Mouse (Mus musculus): Measurements from ENCODE around the gene Mapkapk3. TPM values are rescaled to one million over a fixed set of nuclear protein-coding genes. Genes with fewer than 3 reads are reported as not detected.
A peak's percentile ranks its signal among the peaks of the same experiment; 100 is the strongest.

The Mapkapk3 gene
- polyA plus RNA-seq, 1 experiment from 2014 or later: 2.6 TPM

- H3K9me3 ChIP-seq: no peaks in the 10 kb centered on the region
- no peak overlapping the region for H3K27ac ChIP-seq (replicated peaks)
- peaks cover 12% of the 10 kb centered on the region for H3K36me3 ChIP-seq
- H3K4me3 ChIP-seq: peak overlapping the region; percentile 66
- no peak for ATAC-seq (ENCODE audit: low FRiP score, low read depth)
- H3K4me1 ChIP-seq: peaks cover 15% of the 10 kb centered on the region; the same call in 1 of the 2 replicates
- peak overlapping the region; percentile 92 for H3K4me2 ChIP-seq (replicated peaks)
- H3K27me3 ChIP-seq: peaks cover 28% of the 10 kb centered on the region
- H3K9ac ChIP-seq (replicated peaks): no peak overlapping the region; the same call in 1 of the 2 replicates
- 86% methylated on average over 4 of the region's 4 CpGs for WGBS
Measured at GRCm38 (mm10) chr9:107297658-107298057, 8.0 kb upstream of the Mapkapk3 start.

DNA sequence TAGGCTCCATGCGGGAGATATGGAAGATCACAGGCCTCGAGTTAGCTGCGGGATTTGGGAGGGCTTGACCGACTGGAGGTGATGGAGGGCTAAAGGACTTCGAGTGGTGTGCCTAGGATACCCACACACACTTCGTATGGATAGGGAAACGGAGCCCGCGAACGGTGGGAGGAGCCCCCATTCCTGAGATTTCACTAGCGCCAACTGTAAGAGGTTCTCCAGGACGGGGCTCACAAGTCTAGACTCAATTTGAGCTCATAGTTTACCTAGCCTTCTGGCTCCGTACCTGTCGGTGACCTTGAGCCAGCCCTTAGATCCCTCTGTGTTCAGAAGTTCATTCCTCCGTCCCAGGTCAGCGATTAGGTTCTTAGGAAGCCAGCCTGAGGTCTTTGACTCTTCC, 7.4 kb upstream of the Mapkapk3 start:
- ATAC-seq (ENCODE audit: low FRiP score, low read depth): peak; percentile 8; the same call in 1 of the 2 replicates
- no peaks in the 10 kb centered on the region for H3K9me3 ChIP-seq
- peaks cover 15% of the 10 kb centered on the region; the same call in 1 of the 2 replicates for H3K4me1 ChIP-seq
- WGBS: 16% methylated on average over 16 of the region's 16 CpGs
- peaks cover 33% of the 10 kb centered on the region for H3K27me3 ChIP-seq
- peaks cover 12% of the 10 kb centered on the region for H3K36me3 ChIP-seq
- H3K4me2 ChIP-seq (replicated peaks): peak overlapping the region; percentile 92
- H3K4me3 ChIP-seq: peak overlapping the region; percentile 66
- no peak overlapping the region for H3K27ac ChIP-seq (replicated peaks)
- peak overlapping the region; percentile 63 for H3K9ac ChIP-seq (replicated peaks)

DNA sequence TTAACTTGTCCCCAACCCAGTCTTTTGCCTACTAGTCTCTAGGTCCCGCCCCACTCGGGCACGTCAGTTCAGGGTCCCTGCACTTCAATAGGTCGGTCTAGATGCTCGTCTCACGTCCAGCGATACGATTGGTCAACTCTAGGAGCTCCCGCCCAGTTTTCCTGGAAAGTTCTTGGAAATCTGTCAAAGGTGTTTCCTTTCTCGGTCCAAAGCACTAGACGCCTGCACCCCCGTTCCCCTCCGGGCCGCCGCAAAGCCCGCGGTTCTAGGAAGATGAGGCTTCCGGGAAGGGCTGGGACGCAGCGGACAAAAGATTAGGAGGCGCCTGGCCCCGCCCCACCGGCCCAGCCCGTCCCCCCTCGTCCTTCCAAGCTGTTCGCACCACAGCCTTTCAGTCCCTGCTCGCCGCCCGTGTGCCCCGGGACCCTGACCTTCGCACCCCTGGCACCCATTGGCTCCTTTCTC, 6.9 kb upstream of the Mapkapk3 start:
- WGBS: 0% methylated on average over 31 of the region's 31 CpGs
- ATAC-seq (ENCODE audit: low FRiP score, low read depth): peak; percentile 99
- peaks cover 33% of the 10 kb centered on the region for H3K27me3 ChIP-seq
- H3K9ac ChIP-seq (replicated peaks): peak overlapping the region; percentile 63
- peaks cover 11% of the 10 kb centered on the region for H3K36me3 ChIP-seq
- H3K4me2 ChIP-seq (replicated peaks): peak overlapping the region; percentile 92
- H3K27ac ChIP-seq (replicated peaks): no peak overlapping the region
- peaks cover 15% of the 10 kb centered on the region; the same call in 1 of the 2 replicates for H3K4me1 ChIP-seq
- H3K9me3 ChIP-seq: no peaks in the 10 kb centered on the region
- H3K4me3 ChIP-seq: peak overlapping the region; percentile 66

GRCm38 (mm10) chr9:107296041-107296440, 6.4 kb upstream of the Mapkapk3 start:
- Histone ChIP-seq H3K4me1 (peaks cover 15% of the 10 kb centered on the region; the same call in 1 of the 2 replicates), H3K4me2 (replicated peaks) (peak overlapping the region; percentile 92), H3K4me3 (peak overlapping the region; percentile 66), H3K36me3 (peaks cover 6% of the 10 kb centered on the region; the same call in 1 of the 2 replicates), H3K9ac (replicated peaks) (peak overlapping the region; percentile 43; the same call in 1 of the 2 replicates), H3K27ac (replicated peaks) (no peak overlapping the region), H3K9me3 (no peaks in the 10 kb centered on the region), H3K27me3 (peaks cover 33% of the 10 kb centered on the region)
- peak; percentile 68 for ATAC-seq (ENCODE audit: low FRiP score, low read depth)
- 7% methylated on average over 14 of the region's 14 CpGs for WGBS

GRCm38 (mm10) chr9:107296016-107296040, 6.2 kb upstream of the Mapkapk3 start, which contains the start of gene Cish:
Gene Cish, plus strand, starts transcription at chr9:107296026.
- H3K4me2 ChIP-seq (replicated peaks): peak within 1 kb of the TSS; percentile 92
- H3K27me3 ChIP-seq: peaks cover 33% of the 10 kb centered on the region
- H3K27ac ChIP-seq (replicated peaks): no peak within 1 kb of the TSS
- H3K4me1 ChIP-seq: peaks cover 15% of the 10 kb centered on the region; the same call in 1 of the 2 replicates
- no peak for ATAC-seq (ENCODE audit: low FRiP score, low read depth)
- H3K9me3 ChIP-seq: no peaks in the 10 kb centered on the region
- H3K36me3 ChIP-seq: peaks cover 4% of the 10 kb centered on the region; the same call in 1 of the 2 replicates
- H3K9ac ChIP-seq (replicated peaks): peak within 1 kb of the TSS; percentile 63
- H3K4me3 ChIP-seq: peak within 1 kb of the TSS; percentile 66

DNA sequence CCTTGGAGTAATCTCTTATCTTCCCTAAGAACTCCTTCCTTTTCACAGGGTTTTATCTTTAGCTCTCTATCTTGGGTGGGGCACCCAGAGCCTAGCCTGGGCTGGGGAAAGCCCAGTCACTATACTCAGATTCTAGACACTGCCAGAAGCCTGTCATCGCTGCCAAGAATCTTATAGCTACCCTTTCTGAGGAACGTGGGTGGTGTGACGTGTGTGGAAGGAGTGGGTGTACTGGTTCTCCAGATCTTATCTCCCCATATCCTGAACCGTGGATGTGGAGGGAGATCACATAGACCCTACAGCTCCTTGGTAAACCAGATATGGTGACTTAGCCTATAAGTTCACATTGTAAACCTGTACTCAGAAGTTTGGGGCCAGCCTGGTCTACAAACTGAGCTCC, 5.9 kb upstream of the Mapkapk3 start:
- Histone ChIP-seq H3K27ac (replicated peaks) (no peak overlapping the region), H3K4me3 (no peak overlapping the region), H3K27me3 (peaks cover 33% of the 10 kb centered on the region), H3K36me3 (peaks cover 2% of the 10 kb centered on the region; the same call in 1 of the 2 replicates), H3K4me1 (peaks cover 15% of the 10 kb centered on the region; the same call in 1 of the 2 replicates), H3K9ac (replicated peaks) (no peak overlapping the region), H3K4me2 (replicated peaks) (peak overlapping the region; percentile 92; the same call in 1 of the 2 replicates), H3K9me3 (no peaks in the 10 kb centered on the region)
- ATAC-seq (ENCODE audit: low FRiP score, low read depth): no peak
- WGBS: 85% methylated on average over 4 of the region's 4 CpGs

DNA sequence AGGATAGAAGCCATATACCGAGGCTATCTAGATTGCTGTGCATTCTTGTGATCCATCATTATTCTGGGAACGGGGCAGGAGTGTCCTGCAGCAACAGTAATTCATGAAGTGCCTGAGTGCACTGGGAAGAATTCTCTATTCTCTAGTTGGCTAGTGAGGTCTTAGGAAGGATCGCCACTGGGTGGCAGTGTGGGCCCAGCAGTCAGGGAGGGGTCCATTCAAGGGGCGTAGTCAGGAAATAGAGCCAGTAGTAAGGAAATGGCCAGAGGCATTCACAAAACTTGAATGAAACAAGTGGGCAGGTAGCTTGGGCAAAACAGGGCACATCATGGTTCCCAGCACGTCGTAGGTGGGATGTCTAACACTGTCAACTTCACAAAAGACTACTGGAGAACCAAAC, 4.6 kb upstream of the Mapkapk3 start:
- 5% methylated on average over 6 of the region's 6 CpGs for WGBS

GRCm38 (mm10) chr9:107290897-107291296, 1.2 kb upstream of the Mapkapk3 start:
- no peaks in the 10 kb centered on the region for H3K36me3 ChIP-seq
- no peak overlapping the region for H3K9ac ChIP-seq (replicated peaks)
- H3K4me2 ChIP-seq (replicated peaks): no peak overlapping the region
- H3K4me3 ChIP-seq: no peak overlapping the region
- no peaks in the 10 kb centered on the region for H3K9me3 ChIP-seq
- peaks cover 13% of the 10 kb centered on the region for H3K4me1 ChIP-seq
- H3K27me3 ChIP-seq: peaks cover 39% of the 10 kb centered on the region
- 26% methylated on average over 10 of the region's 10 CpGs for WGBS
- ATAC-seq (ENCODE audit: low FRiP score, low read depth): 0 out of 2 replicates have a peak, but pooled peaks have one; percentile 51
- no peak overlapping the region for H3K27ac ChIP-seq (replicated peaks)

More for the DNA sequence above, 4.6 kb upstream of the Mapkapk3 start:
- no peak overlapping the region for H3K27ac ChIP-seq (replicated peaks)
- no peak for ATAC-seq (ENCODE audit: low FRiP score, low read depth)
- H3K36me3 ChIP-seq: no peaks in the 10 kb centered on the region
- H3K4me1 ChIP-seq: peaks cover 24% of the 10 kb centered on the region
- H3K4me2 ChIP-seq (replicated peaks): no peak overlapping the region
- H3K27me3 ChIP-seq: peaks cover 39% of the 10 kb centered on the region
- no peak overlapping the region for H3K9ac ChIP-seq (replicated peaks)
- no peak overlapping the region for H3K4me3 ChIP-seq
- no peaks in the 10 kb centered on the region for H3K9me3 ChIP-seq

- H3K4me2 ChIP-seq (replicated peaks): peak overlapping the region; percentile 62
- H3K27me3 ChIP-seq: peaks cover 30% of the 10 kb centered on the region
- H3K4me1 ChIP-seq: peaks cover 11% of the 10 kb centered on the region
- WGBS: 37% methylated on average over 8 of the region's 8 CpGs
- H3K36me3 ChIP-seq: no peaks in the 10 kb centered on the region
- no peak overlapping the region for H3K9ac ChIP-seq (replicated peaks)
- ATAC-seq (ENCODE audit: low FRiP score, low read depth): no peak
- H3K27ac ChIP-seq (replicated peaks): no peak overlapping the region
- H3K4me3 ChIP-seq: peak overlapping the region; percentile 42
- H3K9me3 ChIP-seq: no peaks in the 10 kb centered on the region
Measured at GRCm38 (mm10) chr9:107288711-107289110, 966 bp downstream of the Mapkapk3 start.

- H3K27me3 ChIP-seq: peaks cover 25% of the 10 kb centered on the region
Measured at GRCm38 (mm10) chr9:107288105-107288650, 1.5 kb downstream of the Mapkapk3 start.

DNA sequence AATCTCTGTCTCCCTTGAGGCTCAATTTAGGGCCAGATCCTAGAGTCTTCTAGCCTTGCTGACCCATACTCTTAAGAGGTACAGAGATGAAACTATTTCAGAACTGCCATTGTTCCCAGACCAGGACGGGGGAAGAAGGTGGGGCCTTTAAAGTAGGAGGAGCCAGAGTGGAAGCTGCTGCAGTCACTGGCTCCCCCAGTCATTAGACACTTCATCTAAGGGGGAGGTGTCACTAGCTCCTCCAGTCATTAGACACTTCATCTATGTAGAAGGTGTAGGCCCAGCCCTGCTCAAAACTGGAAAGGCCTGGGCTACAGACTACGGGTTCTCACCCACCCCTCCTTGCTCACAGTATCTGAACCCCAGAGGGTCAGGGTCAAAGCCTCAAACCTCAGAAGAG, 2.4 kb downstream of the Mapkapk3 start:
- peaks cover 16% of the 10 kb centered on the region for H3K27me3 ChIP-seq
- WGBS: 68% methylated on average over 2 of the region's 2 CpGs

More at GRCm38 (mm10) chr9:107288105-107288650, 1.5 kb downstream of the Mapkapk3 start:
- no peak overlapping the region for H3K4me3 ChIP-seq
- H3K4me1 ChIP-seq: peaks cover 11% of the 10 kb centered on the region
- H3K9ac ChIP-seq (replicated peaks): no peak overlapping the region
- H3K4me2 ChIP-seq (replicated peaks): no peak overlapping the region
- WGBS: 90% methylated on average over 14 of the region's 14 CpGs
- ATAC-seq (ENCODE audit: low FRiP score, low read depth): no peak
- no peak overlapping the region for H3K27ac ChIP-seq (replicated peaks)
- no peaks in the 10 kb centered on the region for H3K9me3 ChIP-seq
- no peaks in the 10 kb centered on the region for H3K36me3 ChIP-seq

GRCm38 (mm10) chr9:107285009-107285408, 4.7 kb downstream of the Mapkapk3 start:
- Histone ChIP-seq H3K4me2 (replicated peaks) (no peak overlapping the region), H3K36me3 (no peaks in the 10 kb centered on the region), H3K4me1 (peaks cover 16% of the 10 kb centered on the region), H3K27me3 (peaks cover 17% of the 10 kb centered on the region), H3K9me3 (no peaks in the 10 kb centered on the region), H3K27ac (replicated peaks) (no peak overlapping the region), H3K9ac (replicated peaks) (no peak overlapping the region), H3K4me3 (no peak overlapping the region)
- no peak for ATAC-seq (ENCODE audit: low FRiP score, low read depth)
- WGBS: 17% methylated on average over 3 of the region's 3 CpGs

More for the DNA sequence above, 2.4 kb downstream of the Mapkapk3 start:
- no peak for ATAC-seq (ENCODE audit: low FRiP score, low read depth)
- Histone ChIP-seq H3K4me2 (replicated peaks) (no peak overlapping the region), H3K36me3 (no peaks in the 10 kb centered on the region), H3K4me1 (peaks cover 11% of the 10 kb centered on the region), H3K27ac (replicated peaks) (no peak overlapping the region), H3K9me3 (no peaks in the 10 kb centered on the region), H3K4me3 (no peak overlapping the region), H3K9ac (replicated peaks) (no peak overlapping the region)

DNA sequence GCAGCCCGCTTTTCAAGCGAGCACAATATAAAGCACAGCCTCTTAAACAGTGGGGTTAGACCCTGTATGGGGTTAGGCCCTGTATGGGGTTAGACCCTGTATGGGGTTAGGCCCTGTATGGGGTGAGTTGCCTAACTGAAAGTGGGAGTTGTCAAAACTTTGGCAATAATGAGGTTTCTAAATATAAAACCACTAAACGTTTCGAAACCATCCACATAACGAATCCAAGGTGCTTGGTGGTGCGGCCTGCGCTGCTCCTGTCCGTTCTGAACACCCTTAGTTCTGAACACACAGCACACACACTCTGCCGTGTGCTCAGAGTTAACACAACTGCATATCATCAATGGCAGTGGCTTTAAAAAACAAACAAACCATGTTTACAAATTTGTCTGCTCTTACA, 6.7 kb downstream of the Mapkapk3 start:
- peaks cover 21% of the 10 kb centered on the region for H3K4me1 ChIP-seq
- no peak for ATAC-seq (ENCODE audit: low FRiP score, low read depth)
- H3K9me3 ChIP-seq: no peaks in the 10 kb centered on the region
- H3K27ac ChIP-seq (replicated peaks): no peak overlapping the region
- peaks cover 4% of the 10 kb centered on the region; the same call in 1 of the 2 replicates for H3K27me3 ChIP-seq
- H3K36me3 ChIP-seq: no peaks in the 10 kb centered on the region
- H3K4me2 ChIP-seq (replicated peaks): no peak overlapping the region
- H3K9ac ChIP-seq (replicated peaks): no peak overlapping the region
- no peak overlapping the region for H3K4me3 ChIP-seq
- 93% methylated on average over 9 of the region's 9 CpGs for WGBS

All from midbrain, embryonic 12.5 days (tissue).